Mouse (Mus musculus) liver, embryonic 14.5 days (tissue): ENCODE measurements around the gene Chd4.

Experiments
- CTCF ChIP-seq: IDR thresholded peaks from 2 replicates; pipeline ENCODE4 v1.5.1; 2016; ENCODE audit warnings: antibody characterized with exemption, low read depth, control low read depth
- EP300 ChIP-seq: IDR thresholded peaks from 2 replicates; pipeline ENCODE4 v1.6.1; 2016; ENCODE audit warnings: antibody characterized with exemption, low read depth

DNA sequence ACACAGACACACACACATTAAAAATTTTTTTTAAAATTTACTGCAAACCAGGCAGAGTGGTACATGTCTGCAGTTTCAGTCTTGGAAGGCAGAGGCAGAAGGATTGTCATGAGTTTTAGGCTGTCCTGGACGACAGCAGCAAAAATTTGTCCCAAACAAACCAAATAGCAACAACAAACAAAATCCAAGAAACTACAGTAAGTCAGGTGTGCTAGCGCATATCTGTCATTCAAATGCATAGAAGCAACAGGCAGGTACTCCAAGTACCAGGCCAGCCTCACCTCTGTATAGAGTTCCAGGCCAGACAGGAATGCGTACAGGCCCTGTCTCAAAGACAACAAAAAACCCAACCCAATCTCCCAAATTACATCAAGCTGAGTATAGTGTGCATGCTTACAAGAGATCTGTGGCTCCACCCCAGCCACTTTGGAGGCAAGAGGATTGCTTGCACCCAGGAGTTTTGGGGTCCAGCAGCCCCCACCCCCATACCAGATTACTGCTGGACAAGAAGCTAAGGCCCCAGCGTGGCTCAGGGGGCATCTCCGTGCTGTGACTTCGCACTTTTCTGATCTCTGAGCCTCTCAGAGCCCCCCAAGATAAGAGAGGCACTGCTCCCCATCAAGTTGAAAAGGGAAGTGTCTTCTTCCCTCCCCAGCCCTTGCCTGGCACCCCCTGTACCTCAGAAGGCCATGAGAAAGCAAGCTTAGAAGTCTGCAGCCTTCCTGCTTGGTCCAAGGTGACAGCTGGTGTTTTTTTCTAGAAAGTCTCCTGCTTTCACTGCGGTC lies 64.2 kb downstream of the Chd4 start:
- TF ChIP-seq CTCF (no peak), EP300 (no peak)
